Mouse (Mus musculus) CH12.LX (cell line): ENCODE results near the gene Slc25a44. TPM values are rescaled to one million over a fixed set of nuclear protein-coding genes. Genes with fewer than 3 reads are reported as not detected.
A peak's percentile ranks its signal among the peaks of the same experiment; 100 is the strongest.

Source experiments
- DNase-seq: peaks from one replicate; pipeline ENCODE4 v3.0.0-alpha.2; 2013; ENCODE audit errors: extremely low read depth
- H3K27ac ChIP-seq: 2 replicates; pipeline ENCODE4 v1.5.1; 2012; ENCODE audit warnings: low read depth, mild to moderate bottlenecking, control low read depth, moderate library complexity; ENCODE audit not compliant: insufficient read depth
- H3K27me3 ChIP-seq: replicated peaks from 2 replicates; pipeline ENCODE3; 2012; ENCODE audit warnings: inconsistent platforms
- H3K36me3 ChIP-seq, 2 experiments: replicated peaks in 1 of 2; 2 replicates each; pipeline versions ENCODE3 to v1.6.1; 2012; ENCODE audit warnings: inconsistent platforms in 1 of 2, low read length in 1 of 2, mild to moderate bottlenecking in 1 of 2, mixed read lengths in 1 of 2, moderate library complexity in 1 of 2; ENCODE audit not compliant: control insufficient read depth in 1 of 2, insufficient read depth in 1 of 2
- H3K4me1 ChIP-seq, 2 experiments: 2 replicates each; pipeline ENCODE4 v1.6.1; 2012; ENCODE audit warnings: inconsistent platforms in 1 of 2, moderate library complexity in 1 of 2; ENCODE audit not compliant: insufficient read depth in 2 of 2, control insufficient read depth in 1 of 2
- H3K4me2 ChIP-seq: 2 replicates; pipeline ENCODE4 v1.6.1; 2012; ENCODE audit warnings: low read depth, mild to moderate bottlenecking, control low read depth; ENCODE audit not compliant: poor library complexity, insufficient read depth, severe bottlenecking
- H3K4me3 ChIP-seq, 3 experiments: fragments of 150-350 bp in 1 of 3; sonication (generic) in 1 of 3; replicated peaks in 1 of 3; 2 replicates each; pipeline versions ENCODE3 to v1.5.1; 2011 to 2012; ENCODE audit warnings: low read depth in 2 of 3, low read length in 2 of 3, mild to moderate bottlenecking in 2 of 3, moderate library complexity in 2 of 3, control low read depth in 1 of 3, improper control_type of control experiment in 1 of 3, inconsistent platforms in 1 of 3, mixed read lengths in 1 of 3; ENCODE audit not compliant: poor library complexity in 1 of 3
- H3K79me2 ChIP-seq: replicated peaks from 2 replicates; pipeline ENCODE4 v1.6.1; 2012; ENCODE audit warnings: mild to moderate bottlenecking, moderate library complexity; ENCODE audit not compliant: control insufficient read depth, poor library complexity, insufficient read depth, severe bottlenecking; ENCODE audit errors: extremely low read depth
- H3K9ac ChIP-seq: 2 replicates; pipeline ENCODE4 v1.6.1; 2012; ENCODE audit warnings: low read depth, mild to moderate bottlenecking, control low read depth, moderate library complexity; ENCODE audit not compliant: insufficient read depth
- H3K9me3 ChIP-seq: replicated peaks from 2 replicates; pipeline ENCODE3; 2012; ENCODE audit warnings: low read length, inconsistent platforms, mixed read lengths
- BHLHE40 ChIP-seq: IDR thresholded peaks from 2 replicates; pipeline ENCODE4 v1.6.1; 2011; ENCODE audit warnings: mild to moderate bottlenecking, low read depth, low read length, improper control_type of control experiment
- CHD1 ChIP-seq: IDR thresholded peaks from 2 replicates; pipeline ENCODE4 v1.6.1; 2012; ENCODE audit warnings: low read depth, low read length, improper control_type of control experiment, inconsistent platforms
- CTCF ChIP-seq, 2 experiments: IDR thresholded peaks in 1 of 2; conservative IDR thresholded peaks in 1 of 2; 2 replicates each; pipeline ENCODE4 v1.5.1; 2011 to 2012; ENCODE audit warnings: low read depth in 2 of 2, low read length in 2 of 2, improper control_type of control experiment in 1 of 2, inconsistent platforms in 1 of 2, mild to moderate bottlenecking in 1 of 2, moderate library complexity in 1 of 2
- E2F4 ChIP-seq: IDR thresholded peaks from 2 replicates; pipeline ENCODE4 v1.6.1; 2011; ENCODE audit warnings: low read depth, low read length, improper control_type of control experiment; ENCODE audit not compliant: insufficient replicate concordance
- ELF1 ChIP-seq: IDR thresholded peaks from 2 replicates; pipeline ENCODE4 v1.6.1; 2014; ENCODE audit warnings: low read depth, mild to moderate bottlenecking, inconsistent platforms, low read length, improper control_type of control experiment
- EP300 ChIP-seq: IDR thresholded peaks from 2 replicates; pipeline ENCODE4 v1.6.1; 2011; ENCODE audit warnings: low read length, improper control_type of control experiment
- HCFC1 ChIP-seq: IDR thresholded peaks from 2 replicates; pipeline ENCODE4 v1.6.1; 2012; ENCODE audit warnings: low read depth, mild to moderate bottlenecking, inconsistent platforms, low read length, improper control_type of control experiment
- IRF4 ChIP-seq: IDR thresholded peaks from 2 replicates; pipeline ENCODE4 v1.6.1; 2014; ENCODE audit warnings: low read depth, mild to moderate bottlenecking, inconsistent platforms, low read length, improper control_type of control experiment
- JUN ChIP-seq: IDR thresholded peaks from 2 replicates; pipeline ENCODE4 v1.6.1; 2011; ENCODE audit warnings: low read depth, mild to moderate bottlenecking, low read length, improper control_type of control experiment, moderate library complexity; ENCODE audit not compliant: insufficient read depth
- JUND ChIP-seq: conservative IDR thresholded peaks from 2 replicates; pipeline ENCODE4 v1.6.1; 2011; ENCODE audit warnings: low read depth, low read length, improper control_type of control experiment
- MAFK ChIP-seq: IDR thresholded peaks from 2 replicates; pipeline ENCODE4 v1.6.1; 2011; ENCODE audit warnings: low read length, improper control_type of control experiment; ENCODE audit not compliant: insufficient replicate concordance
- MAX ChIP-seq: IDR thresholded peaks from 2 replicates; pipeline ENCODE4 v1.6.1; 2011; ENCODE audit warnings: low read length, improper control_type of control experiment
- MEF2A ChIP-seq: IDR thresholded peaks from 2 replicates; pipeline ENCODE4 v1.6.1; 2014; ENCODE audit warnings: low read depth, mild to moderate bottlenecking, inconsistent platforms, low read length, improper control_type of control experiment, borderline replicate concordance
- MXI1 ChIP-seq: IDR thresholded peaks from 2 replicates; pipeline ENCODE4 v1.6.1; 2011; ENCODE audit warnings: mild to moderate bottlenecking, low read depth, low read length, improper control_type of control experiment
- MYC ChIP-seq: IDR thresholded peaks from 2 replicates; pipeline ENCODE4 v1.6.1; 2011; ENCODE audit warnings: low read depth, mild to moderate bottlenecking, improper control_type of control experiment, low read length
- NRF1 ChIP-seq: IDR thresholded peaks from 2 replicates; pipeline ENCODE4 v1.6.1; 2014; ENCODE audit warnings: low read depth, mild to moderate bottlenecking, inconsistent platforms, low read length, improper control_type of control experiment, moderate library complexity
- PAX5 ChIP-seq: IDR thresholded peaks from 2 replicates; pipeline ENCODE4 v1.6.1; 2012; ENCODE audit warnings: low read length, inconsistent platforms, mixed read lengths
- POLR2A ChIP-seq: IDR thresholded peaks from 2 replicates; pipeline ENCODE4 v1.6.1; 2011; ENCODE audit warnings: low read depth, mild to moderate bottlenecking, improper control_type of control experiment, low read length
- RAD21 ChIP-seq: IDR thresholded peaks from 2 replicates; pipeline ENCODE4 v1.6.1; 2011; ENCODE audit warnings: low read depth, mild to moderate bottlenecking, low read length, improper control_type of control experiment, moderate library complexity
- RCOR1 ChIP-seq: conservative IDR thresholded peaks from 2 replicates; pipeline ENCODE4 v1.6.1; 2012; ENCODE audit warnings: low read depth, mild to moderate bottlenecking, inconsistent platforms, low read length, improper control_type of control experiment
- SIN3A ChIP-seq: IDR thresholded peaks from 2 replicates; pipeline ENCODE4 v1.6.1; 2012; ENCODE audit warnings: low read length, improper control_type of control experiment, inconsistent platforms
- SMC3 ChIP-seq: IDR thresholded peaks from 2 replicates; pipeline ENCODE4 v1.6.1; 2011; ENCODE audit warnings: low read depth, low read length, improper control_type of control experiment
- TCF12 ChIP-seq: IDR thresholded peaks from 2 replicates; pipeline ENCODE4 v1.6.1; 2014; ENCODE audit warnings: low read depth, mild to moderate bottlenecking, inconsistent platforms, low read length, improper control_type of control experiment
- USF1 ChIP-seq: IDR thresholded peaks from 2 replicates; pipeline ENCODE4 v1.6.1; 2014; ENCODE audit warnings: low read depth, mild to moderate bottlenecking, inconsistent platforms, low read length, improper control_type of control experiment
- USF2 ChIP-seq: conservative IDR thresholded peaks from 2 replicates; pipeline ENCODE4 v1.6.1; 2011; ENCODE audit warnings: low read depth, low read length, improper control_type of control experiment
- ZC3H11A ChIP-seq: IDR thresholded peaks from 2 replicates; pipeline ENCODE4 v1.6.1; 2012; ENCODE audit warnings: low read depth, mild to moderate bottlenecking, inconsistent platforms, low read length, improper control_type of control experiment
- ZMIZ1 ChIP-seq: IDR thresholded peaks from 2 replicates; pipeline ENCODE4 v1.6.1; 2012; ENCODE audit warnings: low read depth, mild to moderate bottlenecking, inconsistent platforms, low read length, improper control_type of control experiment
- dilution Hi-C: fragments of 300-500 bp; cut with MboI; formaldehyde crosslinking; loops from 2 replicates; pipeline ENCODE4 v1.14.3; 2020; ENCODE audit warnings: low sequenced_read_pairs; ENCODE audit not compliant: extremely low pct_unique_long_range_greater_than_20kb, extremely low pct_ligation_motif_present
- in situ Hi-C: fragments of 300-500 bp; cut with MboI; formaldehyde crosslinking; loops from 3 replicates; pipeline ENCODE4 v1.14.3; 2019; ENCODE audit warnings: low sequenced_read_pairs, low pct_ligation_motif_present, low pct_unique_long_range_greater_than_20kb, mixed read lengths
- polyA plus RNA-seq: library from polyadenylated mRNA; unstranded; fragments of >175 nt; gene quantifications from 2 replicates; pipeline ENCODE4 v1.2.1, GENCODE M21; 2012; ENCODE audit warnings: low read depth; ENCODE audit not compliant: insufficient read length
- total RNA-seq, 2 experiments: library from RNA; depleted of rRNA; stranded (reverse); fragments of 300-350 nt in 1 of 2; fragments of >200 nt in 1 of 2; gene quantifications; 2 replicates each; pipeline ENCODE4 v1.2.3; 2012 to 2014

Gene Slc25a44
- total and polyA plus RNA-seq, 3 experiments: 8.9 to 17.5 (median 13.2) TPM

- Histone ChIP-seq H3K4me2 (no peak overlapping the region), H3K9me3 (no peaks in the 10 kb centered on the region), H3K36me3 (peaks cover 15 to 56% of the 10 kb centered on the region in 2 experiments), H3K4me3 (no peak overlapping the region), H3K9ac (no peak overlapping the region), H3K79me2 (peaks cover 24% of the 10 kb centered on the region; the same call in 1 of the 2 replicates), H3K4me1 (peaks cover 8 to 44% of the 10 kb centered on the region in 2 experiments), H3K27me3 (no peaks in the 10 kb centered on the region), H3K27ac (no peak overlapping the region)
- dilution Hi-C loops (no loop called here), in situ Hi-C loops (loop anchor here (5.0 kb wide), 2 partner anchors 55 to 115 kb away; partner anchors contain the start of gene Sema4a)
- no peak for DNase-seq
- no peak for TF ChIP-seq ZMIZ1
- 0 out of 2 replicates have a peak, but pooled peaks have one; percentile 1 for TF ChIP-seq SIN3A
- TF ChIP-seq PAX5: no peak
- TF ChIP-seq, all 38 proteins: peak for 1
Observed at GRCm38 (mm10) chr3:88407529-88407928, 17.4 kb downstream of the Slc25a44 start.

- Histone ChIP-seq H3K9ac (no peak overlapping the region), H3K36me3 (peaks cover 12 to 56% of the 10 kb centered on the region in 2 experiments), H3K4me2 (no peak overlapping the region)
- peak; percentile 87 for DNase-seq
- TF ChIP-seq MYC: peak; percentile 89
- no peak for TF ChIP-seq IRF4
- TF ChIP-seq JUN: no peak
- no peak for TF ChIP-seq HCFC1
- TF ChIP-seq MAX: peak; percentile 85
- peak; percentile 82 to 97 for TF ChIP-seq CTCF (conservative IDR thresholded peaks at IDR 0.05 in 1 of 2, IDR thresholded peaks at IDR 0.05 in 1 of 2; ENCODE audit: low read depth in 2 of 2, low read length in 2 of 2)
- TF ChIP-seq NRF1: no peak
- no peak for TF ChIP-seq TCF12
- TF ChIP-seq USF2: no peak
- TF ChIP-seq USF1: no peak
- peak; percentile 82 for TF ChIP-seq MXI1
- TF ChIP-seq ZMIZ1: no peak
- no peak for TF ChIP-seq RCOR1
- TF ChIP-seq SIN3A: peak; percentile 51; the same call in 1 of the 2 replicates
- no peak for TF ChIP-seq JUND
- no peak for TF ChIP-seq POLR2A
- TF ChIP-seq ELF1: no peak
- TF ChIP-seq EP300: no peak
- no peak for TF ChIP-seq E2F4
- peak; percentile 88 for TF ChIP-seq SMC3
- TF ChIP-seq RAD21: peak; percentile 97
- TF ChIP-seq BHLHE40: peak; percentile 88
- TF ChIP-seq MEF2A: no peak
- TF ChIP-seq ZC3H11A: peak; percentile 28; the same call in 1 of the 2 replicates
- no peak for TF ChIP-seq MAFK
- TF ChIP-seq CHD1: no peak
- TF ChIP-seq PAX5: no peak
- TF ChIP-seq, all 38 proteins: peak for 9
- Histone ChIP-seq H3K9me3 (no peaks in the 10 kb centered on the region), H3K27ac (no peak overlapping the region), H3K4me3 (no peak overlapping the region), H3K27me3 (no peaks in the 10 kb centered on the region), H3K4me1 (peaks cover 8 to 49% of the 10 kb centered on the region in 2 experiments), H3K79me2 (peaks cover 25% of the 10 kb centered on the region; the same call in 1 of the 2 replicates)
- in situ Hi-C loops: loop anchor here (5.0 kb wide), 2 partner anchors 55 to 115 kb away; partner anchors contain the start of gene Sema4a
- dilution Hi-C loops: no loop called here
Observed at GRCm38 (mm10) chr3:88407090-88407489, 17.8 kb downstream of the Slc25a44 start.
